Mouse (Mus musculus): ENCODE results near the gene Minpp1. TPM values are rescaled to one million over a fixed set of nuclear protein-coding genes. Genes with fewer than 3 reads are reported as not detected.

Gene Minpp1
- polyA plus RNA-seq, 1 experiment from 2014 or later: 71.8 TPM

DNA sequence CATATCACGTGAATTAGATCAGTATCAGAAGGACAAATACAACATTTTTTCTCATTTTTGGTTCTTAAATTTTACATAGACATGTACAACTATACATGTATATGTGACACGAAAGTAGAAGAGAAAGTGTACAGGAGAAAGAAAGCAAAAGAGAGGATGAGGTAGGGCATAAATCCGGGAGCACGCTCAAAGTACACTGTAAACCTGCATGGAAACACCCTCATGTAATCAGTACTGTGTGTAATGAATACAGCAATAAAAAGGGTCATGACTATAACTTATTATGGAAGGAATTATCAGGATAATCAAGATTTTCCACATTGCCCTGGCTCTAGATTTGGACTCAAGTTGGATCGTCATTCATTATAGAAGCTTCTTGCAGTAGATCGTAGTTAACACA lies 22.5 kb upstream of the Minpp1 start:
- WGBS: 96% methylated on average over 6 of the region's 6 CpGs
- Histone ChIP-seq H3K9ac (ENCODE audit: low read depth, low read length) (no peak overlapping the region), H3K4me1 (replicated peaks; ENCODE audit: insufficient read depth, low read length) (no peaks in the 10 kb centered on the region), H3K4me2 (ENCODE audit: low read length) (no peak overlapping the region), H3K4me3 (replicated peaks; ENCODE audit: low read depth, low read length) (no peak overlapping the region), H3K9me3 (replicated peaks; ENCODE audit: low read length) (no peaks in the 10 kb centered on the region), H3K36me3 (ENCODE audit: insufficient read depth, low read length) (no peaks in the 10 kb centered on the region), H3K27ac (no peak overlapping the region), H3K27me3 (ENCODE audit: insufficient read depth, low read length) (no peaks in the 10 kb centered on the region)
- no peak for DNase-seq (ENCODE audit: low spot score)
- no peak for ATAC-seq (replicated peaks; ENCODE audit: low FRiP score, low read depth)
- no peak for TF ChIP-seq CTCF (IDR thresholded peaks at IDR 0.05; ENCODE audit: low read depth)

DNA sequence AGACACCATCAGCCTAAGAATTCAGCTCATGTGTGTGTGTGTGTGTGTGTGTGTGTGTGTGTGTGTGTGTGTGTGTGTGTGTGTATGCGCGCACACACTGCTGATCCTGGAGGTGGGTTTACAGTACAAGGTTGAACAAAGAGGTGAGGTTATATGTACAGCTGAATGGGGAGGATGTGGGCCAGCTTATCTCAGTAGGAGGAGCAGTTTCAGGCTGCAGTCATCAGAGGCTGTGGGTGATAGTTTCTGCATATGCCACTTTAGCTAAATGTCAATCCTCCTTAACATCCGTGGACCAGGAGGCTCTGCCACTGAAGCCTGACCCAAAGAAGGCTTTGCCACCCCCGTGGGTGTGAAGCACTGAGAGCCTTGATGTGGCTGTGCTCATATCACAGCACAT lies 20.3 kb upstream of the Minpp1 start:
- Histone ChIP-seq H3K27ac (no peak overlapping the region), H3K9ac (ENCODE audit: low read depth, low read length) (no peak overlapping the region), H3K4me2 (ENCODE audit: low read length) (no peak overlapping the region), H3K27me3 (ENCODE audit: insufficient read depth, low read length) (no peaks in the 10 kb centered on the region), H3K4me3 (replicated peaks; ENCODE audit: low read depth, low read length) (no peak overlapping the region), H3K9me3 (replicated peaks; ENCODE audit: low read length) (no peaks in the 10 kb centered on the region), H3K36me3 (ENCODE audit: insufficient read depth, low read length) (no peaks in the 10 kb centered on the region), H3K4me1 (replicated peaks; ENCODE audit: insufficient read depth, low read length) (no peaks in the 10 kb centered on the region)
- TF ChIP-seq CTCF (IDR thresholded peaks at IDR 0.05; ENCODE audit: low read depth): no peak
- no peak for DNase-seq (ENCODE audit: low spot score)
- WGBS: 82% methylated on average over 4 of the region's 4 CpGs
- ATAC-seq (replicated peaks; ENCODE audit: low FRiP score, low read depth): no peak

- H3K9ac ChIP-seq (ENCODE audit: low read depth, low read length): no peak within 1 kb of the TSS
- H3K27ac ChIP-seq: no peak within 1 kb of the TSS
- no peak for DNase-seq (ENCODE audit: low spot score)
- WGBS: 84% methylated on average over 5 of the region's 6 CpGs
- no peaks in the 10 kb centered on the region for H3K9me3 ChIP-seq (replicated peaks; ENCODE audit: low read length)
- no peaks in the 10 kb centered on the region for H3K27me3 ChIP-seq (ENCODE audit: insufficient read depth, low read length)
- no peak for ATAC-seq (replicated peaks; ENCODE audit: low FRiP score, low read depth)
- no peaks in the 10 kb centered on the region for H3K36me3 ChIP-seq (ENCODE audit: insufficient read depth, low read length)
- no peak within 1 kb of the TSS for H3K4me3 ChIP-seq (replicated peaks; ENCODE audit: low read depth, low read length)
- no peak for TF ChIP-seq CTCF (IDR thresholded peaks at IDR 0.05; ENCODE audit: low read depth)
- H3K4me2 ChIP-seq (ENCODE audit: low read length): no peak within 1 kb of the TSS
- no peaks in the 10 kb centered on the region for H3K4me1 ChIP-seq (replicated peaks; ENCODE audit: insufficient read depth, low read length)
These were observed 19.1 kb upstream of the Minpp1 start, which contains the start of gene Rpl9-ps6 for GRCm38 (mm10) chr19:32466478-32466877. Rpl9-ps6 (minus strand) TSS chr19:32466578.

GRCm38 (mm10) chr19:32467325-32467724 lies 18.2 kb upstream of the Minpp1 start:
- no peak for TF ChIP-seq CTCF (IDR thresholded peaks at IDR 0.05; ENCODE audit: low read depth)
- WGBS: 93% methylated on average over 5 of the region's 5 CpGs
- H3K4me2 ChIP-seq (ENCODE audit: low read length): no peak overlapping the region
- H3K27ac ChIP-seq: no peak overlapping the region
- no peaks in the 10 kb centered on the region for H3K4me1 ChIP-seq (replicated peaks; ENCODE audit: insufficient read depth, low read length)
- DNase-seq (ENCODE audit: low spot score) (no peak), ATAC-seq (replicated peaks; ENCODE audit: low FRiP score, low read depth) (no peak)
- H3K9me3 ChIP-seq (replicated peaks; ENCODE audit: low read length): no peaks in the 10 kb centered on the region
- H3K9ac ChIP-seq (ENCODE audit: low read depth, low read length): no peak overlapping the region
- no peak overlapping the region for H3K4me3 ChIP-seq (replicated peaks; ENCODE audit: low read depth, low read length)
- no peaks in the 10 kb centered on the region for H3K27me3 ChIP-seq (ENCODE audit: insufficient read depth, low read length)
- H3K36me3 ChIP-seq (ENCODE audit: insufficient read depth, low read length): no peaks in the 10 kb centered on the region

- Histone ChIP-seq H3K4me3 (replicated peaks; ENCODE audit: low read depth, low read length) (no peak overlapping the region), H3K27ac (no peak overlapping the region)
These were observed 15.5 kb upstream of the Minpp1 start for GRCm38 (mm10) chr19:32470059-32470497.

GRCm38 (mm10) chr19:32470570-32471263 lies 14.9 kb upstream of the Minpp1 start:
- Histone ChIP-seq H3K9ac (ENCODE audit: low read depth, low read length) (no peak overlapping the region), H3K36me3 (ENCODE audit: insufficient read depth, low read length) (no peaks in the 10 kb centered on the region), H3K4me2 (ENCODE audit: low read length) (no peak overlapping the region), H3K4me1 (replicated peaks; ENCODE audit: insufficient read depth, low read length) (no peaks in the 10 kb centered on the region), H3K27me3 (ENCODE audit: insufficient read depth, low read length) (no peaks in the 10 kb centered on the region), H3K9me3 (replicated peaks; ENCODE audit: low read length) (no peaks in the 10 kb centered on the region), H3K4me3 (replicated peaks; ENCODE audit: low read depth, low read length) (no peak overlapping the region), H3K27ac (no peak overlapping the region)
- no peak for DNase-seq (ENCODE audit: low spot score)
- TF ChIP-seq CTCF (IDR thresholded peaks at IDR 0.05; ENCODE audit: low read depth): no peak
- ATAC-seq (replicated peaks; ENCODE audit: low FRiP score, low read depth): 0 out of 2 replicates have a peak, but pooled peaks have one; percentile 17
- WGBS: 89% methylated on average over 13 of the region's 13 CpGs

More at GRCm38 (mm10) chr19:32470059-32470497, 15.5 kb upstream of the Minpp1 start:
- Histone ChIP-seq H3K9ac (ENCODE audit: low read depth, low read length) (no peak overlapping the region), H3K9me3 (replicated peaks; ENCODE audit: low read length) (no peaks in the 10 kb centered on the region), H3K4me2 (ENCODE audit: low read length) (no peak overlapping the region), H3K36me3 (ENCODE audit: insufficient read depth, low read length) (no peaks in the 10 kb centered on the region), H3K4me1 (replicated peaks; ENCODE audit: insufficient read depth, low read length) (no peaks in the 10 kb centered on the region), H3K27me3 (ENCODE audit: insufficient read depth, low read length) (no peaks in the 10 kb centered on the region)
- TF ChIP-seq CTCF (IDR thresholded peaks at IDR 0.05; ENCODE audit: low read depth): peak; percentile 87
- 21% methylated on average over 6 of the region's 6 CpGs for WGBS
- ATAC-seq (replicated peaks; ENCODE audit: low FRiP score, low read depth): no peak
- DNase-seq (ENCODE audit: low spot score): peak; percentile 69

All from kidney, postnatal 0 days (tissue).